Mouse (Mus musculus): Measurements from ENCODE around the gene Tbx10.

GRCm38 (mm10) chr19:4047859-4048258 is 55.3 kb downstream of the Tbx10 start:
- TF ChIP-seq POLR2A (IDR thresholded peaks at IDR 0.05; ENCODE audit: low read depth, low read length) = no peak
- TF ChIP-seq CTCF (IDR thresholded peaks at IDR 0.05; ENCODE audit: extremely low read depth, insufficient read length, insufficient replicate concordance, low read depth, low read length) = peak; percentile 85; the same call in 1 of the 2 replicates

Measured in small intestine, adult 2 months (tissue).